Mouse (Mus musculus) olfactory bulb, adult 2 months (tissue): ENCODE data around the gene Fam83e. TPM values are rescaled to one million over a fixed set of nuclear protein-coding genes. Genes with fewer than 3 reads are reported as not detected.

Experiments
- H3K27ac ChIP-seq: fragments of 200-500 bp; 2 replicates; pipeline ENCODE4 v1.5.1; 2012; ENCODE audit warnings: low read depth, low read length; ENCODE audit not compliant: insufficient read depth
- H3K4me1 ChIP-seq: fragments of 200-500 bp; 2 replicates; pipeline ENCODE4 v1.6.1; 2012; ENCODE audit warnings: low read length; ENCODE audit not compliant: control insufficient read depth, insufficient read depth
- H3K4me3 ChIP-seq: fragments of 200-500 bp; 2 replicates; pipeline ENCODE4 v1.5.1; 2012; ENCODE audit warnings: mild to moderate bottlenecking, low read depth, low read length, moderate library complexity; ENCODE audit not compliant: insufficient read depth
- CTCF ChIP-seq: fragments of 200-500 bp; IDR thresholded peaks from 2 replicates; pipeline ENCODE4 v1.5.1; 2012; ENCODE audit warnings: low read depth, mild to moderate bottlenecking, low read length, moderate library complexity; ENCODE audit not compliant: insufficient read depth
- POLR2A ChIP-seq: fragments of 200-500 bp; IDR thresholded peaks from 2 replicates; pipeline ENCODE4 v1.6.1; 2012; ENCODE audit warnings: mild to moderate bottlenecking, low read depth, low read length, moderate library complexity; ENCODE audit not compliant: insufficient read depth
- WGBS: fragments of 180-500 bp; shearing (Covaris S2); methylation state at CpG from one replicate; pipeline ENCODE4 v1.1.7; 2018; 5-methylcytosine and 5-hydroxymethylcytosine counted together
- polyA plus RNA-seq: library from polyadenylated mRNA; stranded (reverse); fragments of >200 nt; gene quantifications from 2 replicates; pipeline ENCODE4 v1.2.4, GENCODE M21; 2012; ENCODE audit warnings: low replicate concordance; ENCODE audit not compliant: missing spikeins, insufficient read depth, insufficient read length

The Fam83e gene
- polyA plus RNA-seq, 1 experiment, result not detected

DNA sequence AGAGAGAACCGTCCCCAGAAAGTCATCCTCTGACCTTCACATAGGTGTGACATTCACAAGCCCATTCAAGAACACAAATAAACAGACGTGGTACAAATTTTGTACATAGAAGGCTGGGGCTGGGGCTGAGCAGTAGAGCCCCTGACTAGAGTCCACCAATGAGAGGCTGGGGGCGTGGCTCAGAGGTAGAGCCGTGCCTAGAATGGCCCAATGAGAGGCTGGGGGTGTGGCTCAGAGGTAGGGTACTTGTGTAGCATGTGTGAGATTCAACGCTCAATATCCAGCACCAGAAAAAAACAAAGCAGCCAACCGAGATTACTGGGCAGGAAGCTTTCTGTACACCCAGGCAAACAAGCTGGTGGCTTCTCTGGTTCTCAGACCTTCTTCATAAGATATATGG, 34.7 kb downstream of the Fam83e start:
- TF ChIP-seq CTCF (no peak), POLR2A (no peak)

DNA sequence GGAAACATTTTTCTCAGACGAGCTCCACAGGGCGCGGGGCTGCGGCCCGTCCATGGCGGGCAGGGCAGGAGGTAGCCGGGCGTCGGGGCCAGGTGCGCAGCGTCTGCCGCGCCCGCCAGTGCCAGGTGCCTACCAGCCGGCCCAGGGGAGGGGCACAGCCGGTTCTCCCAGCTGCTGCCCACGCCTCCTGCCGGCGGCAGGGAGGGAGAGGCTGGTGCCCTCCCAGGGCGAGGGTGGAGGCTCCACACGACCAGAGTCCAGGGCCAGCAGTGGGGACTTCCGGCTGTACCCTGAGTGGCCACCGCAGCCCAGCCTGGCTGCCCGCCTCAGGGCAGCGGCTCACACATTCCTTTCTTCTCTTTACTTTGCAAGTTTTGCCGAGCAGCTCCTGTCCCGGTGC, 38.4 kb downstream of the Fam83e start:
- Histone ChIP-seq H3K4me3 (no peak overlapping the region), H3K27ac (no peak overlapping the region), H3K4me1 (peaks cover 6% of the 10 kb centered on the region)
- WGBS, result 10% methylated on average over 27 of the region's 27 CpGs
- no peak for TF ChIP-seq POLR2A
- TF ChIP-seq CTCF, result no peak

More for the DNA sequence above, 34.7 kb downstream of the Fam83e start:
- H3K4me3 ChIP-seq, result no peak overlapping the region
- WGBS, result 63% methylated on average over 6 of the region's 6 CpGs
- no peak overlapping the region for H3K27ac ChIP-seq
- peaks cover 6% of the 10 kb centered on the region for H3K4me1 ChIP-seq

DNA sequence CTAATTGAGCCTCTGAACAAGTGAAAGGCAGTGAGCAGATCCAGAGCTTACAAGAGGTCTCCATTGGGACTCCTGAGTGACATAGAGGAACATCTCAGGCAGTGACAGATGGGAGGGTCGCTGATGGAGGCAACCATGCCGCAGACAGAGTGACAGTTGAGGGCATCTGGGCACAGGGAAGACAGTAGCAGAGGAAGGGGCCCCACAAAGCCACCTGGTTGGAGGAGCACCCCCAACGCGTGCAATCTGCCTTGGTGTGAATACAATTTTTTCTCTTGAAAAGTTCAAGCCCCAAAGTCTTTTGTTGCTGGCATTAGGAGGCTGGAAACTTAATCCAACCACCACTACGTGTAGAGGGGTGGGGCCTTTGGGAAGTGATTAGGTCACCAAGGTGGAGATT, 39.1 kb downstream of the Fam83e start:
- H3K27ac ChIP-seq, result no peak overlapping the region
- no peak for TF ChIP-seq CTCF

DNA sequence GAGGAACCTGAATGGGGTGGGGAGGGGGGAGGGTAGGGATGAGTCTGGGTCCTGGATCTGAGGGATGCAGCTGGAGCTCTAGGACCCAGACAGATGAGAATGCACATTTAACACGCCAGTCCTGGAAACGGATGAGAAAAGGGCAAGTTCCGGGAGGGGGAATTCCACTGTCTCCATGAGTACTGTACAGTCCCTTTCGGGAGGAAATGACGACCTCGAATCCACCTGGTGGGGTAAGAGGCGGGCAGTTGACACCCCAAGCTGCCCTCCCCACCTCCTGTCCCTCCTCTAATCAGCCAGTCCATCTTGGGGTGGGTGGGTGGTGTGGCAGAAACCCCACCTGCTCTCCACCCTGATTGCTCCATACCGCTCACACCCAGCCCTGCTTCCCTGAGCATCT, 45.0 kb downstream of the Fam83e start:
- Histone ChIP-seq H3K27ac (no peak overlapping the region), H3K4me3 (no peak overlapping the region), H3K4me1 (no peaks in the 10 kb centered on the region)
- WGBS, result 60% methylated on average over 8 of the region's 8 CpGs
- TF ChIP-seq CTCF (no peak), POLR2A (no peak)

More for the DNA sequence above, 39.1 kb downstream of the Fam83e start:
- no peak overlapping the region for H3K4me3 ChIP-seq
- 66% methylated on average over 5 of the region's 5 CpGs for WGBS
- peaks cover 6% of the 10 kb centered on the region for H3K4me1 ChIP-seq

DNA sequence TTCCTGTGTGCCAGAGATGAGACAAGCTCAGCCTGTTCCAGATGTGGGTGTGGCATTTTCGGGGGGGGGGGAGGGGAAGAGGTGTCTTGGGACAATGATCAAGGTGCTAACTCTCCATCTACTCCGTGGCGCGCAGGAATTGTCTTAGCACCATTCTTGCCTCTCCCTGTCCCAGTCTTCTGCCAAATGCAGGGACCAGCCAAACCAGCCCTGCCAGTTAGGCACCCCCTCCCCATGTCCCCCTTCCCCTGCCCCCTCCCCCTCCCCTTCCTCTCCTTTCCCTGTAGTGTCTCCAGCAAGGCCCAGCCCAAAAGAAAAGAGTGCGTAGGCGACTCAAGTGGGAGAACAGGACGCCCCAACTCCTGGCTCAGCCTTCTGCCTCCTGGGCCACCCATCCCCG, 45.8 kb downstream of the Fam83e start:
- WGBS, result 62% methylated on average over 8 of the region's 8 CpGs
- H3K4me1 ChIP-seq, result no peaks in the 10 kb centered on the region
- H3K4me3 ChIP-seq, result no peak overlapping the region
- H3K27ac ChIP-seq, result no peak overlapping the region
- TF ChIP-seq POLR2A, result no peak
- no peak for TF ChIP-seq CTCF

DNA sequence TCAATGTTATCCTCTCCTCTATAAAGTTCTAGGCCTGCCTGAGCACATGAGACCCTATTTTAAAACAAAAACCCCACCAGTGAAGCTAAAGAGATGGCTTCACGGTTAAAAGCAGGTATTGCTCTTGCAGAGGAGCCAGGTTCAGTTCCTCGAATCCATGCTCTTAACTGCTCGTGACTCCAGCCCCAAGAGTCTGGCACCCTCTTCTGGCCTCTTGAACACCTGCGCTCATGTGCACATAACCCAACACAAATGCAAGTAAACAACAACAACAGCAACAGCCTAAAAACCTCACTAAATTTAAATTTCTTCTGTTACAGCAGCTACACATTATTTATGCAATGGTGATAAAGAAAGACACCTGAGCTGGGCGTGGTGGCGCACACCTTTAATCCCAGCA, 46.5 kb downstream of the Fam83e start:
- Histone ChIP-seq H3K4me1 (no peaks in the 10 kb centered on the region), H3K4me3 (no peak overlapping the region), H3K27ac (no peak overlapping the region)
- no peak for TF ChIP-seq CTCF
- TF ChIP-seq POLR2A, result no peak
- WGBS, result 93% methylated on average over 6 of the region's 6 CpGs

DNA sequence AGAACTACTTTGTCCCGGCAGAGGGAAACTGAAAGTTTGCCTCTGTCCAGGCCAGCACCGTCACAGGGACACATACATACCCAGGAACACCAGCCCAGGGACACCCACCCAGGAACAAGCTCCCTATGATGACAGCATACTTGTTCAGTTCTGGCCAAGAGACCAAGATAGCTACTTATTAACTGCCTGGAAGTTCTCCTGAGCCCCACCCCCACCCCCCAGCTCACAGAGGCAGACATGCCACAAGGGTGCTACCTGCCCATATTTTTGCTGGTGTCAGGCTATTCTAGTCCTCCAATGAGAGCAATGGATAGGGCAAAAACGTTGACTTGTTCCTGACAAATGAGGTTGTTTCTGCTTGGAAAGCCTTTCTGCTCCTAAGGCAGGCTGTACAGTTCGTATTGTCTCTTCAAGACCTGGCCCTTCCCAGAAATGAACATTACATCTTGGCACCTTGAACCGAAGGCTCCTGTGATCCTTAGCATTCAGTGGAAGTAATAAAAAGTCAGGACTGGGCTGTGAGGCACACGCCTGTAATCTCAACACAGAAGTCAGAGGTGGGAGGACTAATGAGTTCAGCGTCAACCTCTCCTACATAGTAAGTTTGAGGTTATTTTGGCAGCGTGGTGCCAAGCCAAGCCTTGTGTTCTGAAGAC, 49.5 kb downstream of the Fam83e start:
- WGBS, result 74% methylated on average over 8 of the region's 8 CpGs
- TF ChIP-seq POLR2A, result no peak
- TF ChIP-seq CTCF, result no peak
- Histone ChIP-seq H3K27ac (no peak overlapping the region), H3K4me1 (no peaks in the 10 kb centered on the region), H3K4me3 (no peak overlapping the region)

DNA sequence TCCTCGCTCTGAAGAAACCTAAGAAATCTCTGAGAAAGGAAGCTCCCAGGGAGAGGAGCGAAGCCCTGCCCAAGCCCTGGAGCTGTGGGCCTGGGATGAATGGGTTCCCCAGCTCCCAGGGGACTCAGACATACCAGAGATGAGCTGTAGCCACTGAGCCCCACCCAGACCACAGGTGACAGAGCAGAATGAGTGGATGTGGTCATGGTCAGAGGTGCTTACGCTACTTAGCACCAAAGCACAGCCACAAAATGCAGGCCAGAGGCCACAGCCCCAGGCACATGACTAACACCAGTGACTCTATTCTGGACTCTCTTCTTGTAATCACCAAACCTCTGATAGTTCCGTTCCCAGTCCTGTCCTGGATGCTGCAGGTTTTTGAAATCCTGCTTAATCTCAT, 50.1 kb downstream of the Fam83e start:
- no peak overlapping the region for H3K4me3 ChIP-seq
- no peaks in the 10 kb centered on the region for H3K4me1 ChIP-seq
- H3K27ac ChIP-seq, result no peak overlapping the region
- WGBS, result 71% methylated on average over 4 of the region's 4 CpGs
- TF ChIP-seq POLR2A, result no peak
- no peak for TF ChIP-seq CTCF

DNA sequence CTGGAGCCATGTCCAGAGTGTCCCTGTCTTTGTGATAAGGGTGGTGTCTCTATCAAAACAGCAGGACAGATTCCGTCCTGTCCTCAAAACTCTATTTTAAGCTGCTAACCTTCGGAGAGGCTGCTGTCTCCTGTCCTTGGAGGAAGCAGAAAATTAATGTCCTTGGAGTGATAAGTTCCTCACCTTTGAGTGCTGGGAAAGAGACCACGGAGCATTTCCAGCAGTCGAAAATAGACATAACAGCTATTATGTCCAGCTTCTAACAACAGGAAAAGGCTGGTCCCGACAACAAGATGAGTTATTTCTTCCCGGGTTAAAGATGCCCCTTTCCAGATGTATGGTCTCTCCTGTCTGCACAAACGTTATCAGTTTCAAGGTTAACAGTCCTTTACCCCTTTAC, 54.2 kb downstream of the Fam83e start:
- TF ChIP-seq CTCF (no peak), POLR2A (no peak)
- peaks cover 6% of the 10 kb centered on the region for H3K4me1 ChIP-seq
- H3K4me3 ChIP-seq, result no peak overlapping the region
- WGBS, result 84% methylated on average over 7 of the region's 7 CpGs
- H3K27ac ChIP-seq, result no peak overlapping the region

Other genes with a start within 250 kb of the Fam83e start
- gene Tulp2, start 239.3 kb upstream of the Fam83e start, polyA plus RNA-seq, result not detected in 2 replicates
- gene Gm45808, start 234.4 kb upstream of the Fam83e start, polyA plus RNA-seq, result not detected in 2 replicates
- gene Dhdh, start 232.4 kb upstream of the Fam83e start, polyA plus RNA-seq, result not detected in 2 replicates
- gene Nucb1, start 210.8 kb upstream of the Fam83e start, polyA plus RNA-seq, result not detected in 2 replicates
- not detected in 2 replicates for gene Ppp1r15a, start 194.9 kb upstream of the Fam83e start, polyA plus RNA-seq
- not detected in 2 replicates for gene Plekha4, start 194.9 kb upstream of the Fam83e start, polyA plus RNA-seq
- gene Hsd17b14, start 166.3 kb upstream of the Fam83e start, polyA plus RNA-seq, result not detected in 2 replicates
- not detected in 2 replicates for gene Bcat2, start 151.1 kb upstream of the Fam83e start, polyA plus RNA-seq
- gene Fgf21, start 105.7 kb upstream of the Fam83e start, polyA plus RNA-seq, result not detected in 2 replicates
- not detected in 2 replicates for gene Fut1, start 103.9 kb upstream of the Fam83e start, polyA plus RNA-seq
- gene Izumo1, start 99.4 kb upstream of the Fam83e start, polyA plus RNA-seq, result not detected in 2 replicates
- gene Rasip1, start 93.7 kb upstream of the Fam83e start, polyA plus RNA-seq, result not detected in 2 replicates
- gene Mamstr, start 81.2 kb upstream of the Fam83e start, polyA plus RNA-seq, result not detected in 2 replicates
- gene Fut2, start 54.8 kb upstream of the Fam83e start, polyA plus RNA-seq, result not detected in 2 replicates
- not detected in 2 replicates for gene Ntn5, start 37.2 kb upstream of the Fam83e start, polyA plus RNA-seq
- gene Sec1, start 26.8 kb upstream of the Fam83e start, polyA plus RNA-seq, result not detected in 2 replicates
- gene Car11, start 21.4 kb upstream of the Fam83e start, polyA plus RNA-seq, result not detected in 2 replicates
- 386 TPM in 1 of 2 replicates, not detected in the other for gene Dbp, start 16.1 kb upstream of the Fam83e start, polyA plus RNA-seq
- gene Rpl18, start 5.8 kb upstream of the Fam83e start, polyA plus RNA-seq, result not detected in 2 replicates
- gene Sphk2, start 3.2 kb upstream of the Fam83e start, polyA plus RNA-seq, result not detected in 2 replicates
- not detected in 2 replicates for gene Spaca4, start 4.6 kb downstream of the Fam83e start, polyA plus RNA-seq
- gene Lmtk3, start 62.5 kb downstream of the Fam83e start, polyA plus RNA-seq, result not detected in 2 replicates
- not detected in 2 replicates for gene Sult2b1, start 63.5 kb downstream of the Fam83e start, polyA plus RNA-seq
- not detected in 2 replicates for gene Cyth2, start 93.4 kb downstream of the Fam83e start, polyA plus RNA-seq
- not detected in 2 replicates for gene Kcnj14, start 103.6 kb downstream of the Fam83e start, polyA plus RNA-seq
- gene Grwd1, start 109.7 kb downstream of the Fam83e start, polyA plus RNA-seq, result not detected in 2 replicates
- not detected in 2 replicates for gene Kdelr1, start 151.6 kb downstream of the Fam83e start, polyA plus RNA-seq
- not detected in 2 replicates for gene Grin2d, start 157.2 kb downstream of the Fam83e start, polyA plus RNA-seq
- not detected in 2 replicates for gene Syngr4, start 175.5 kb downstream of the Fam83e start, polyA plus RNA-seq
- gene Tmem143, start 175.7 kb downstream of the Fam83e start, polyA plus RNA-seq, result not detected in 2 replicates
- not detected in 2 replicates for gene Emp3, start 200.2 kb downstream of the Fam83e start, polyA plus RNA-seq
- not detected in 2 replicates for gene Ccdc114, start 202.9 kb downstream of the Fam83e start, polyA plus RNA-seq